Mouse (Mus musculus) right cerebral cortex, postnatal 4 days (tissue): Measurements from ENCODE around the gene Gpn3.

Source experiments
- DNase-seq: peaks from one replicate; pipeline ENCODE4 v3.0.0-alpha.2; 2022

Gpn3 gene

DNA sequence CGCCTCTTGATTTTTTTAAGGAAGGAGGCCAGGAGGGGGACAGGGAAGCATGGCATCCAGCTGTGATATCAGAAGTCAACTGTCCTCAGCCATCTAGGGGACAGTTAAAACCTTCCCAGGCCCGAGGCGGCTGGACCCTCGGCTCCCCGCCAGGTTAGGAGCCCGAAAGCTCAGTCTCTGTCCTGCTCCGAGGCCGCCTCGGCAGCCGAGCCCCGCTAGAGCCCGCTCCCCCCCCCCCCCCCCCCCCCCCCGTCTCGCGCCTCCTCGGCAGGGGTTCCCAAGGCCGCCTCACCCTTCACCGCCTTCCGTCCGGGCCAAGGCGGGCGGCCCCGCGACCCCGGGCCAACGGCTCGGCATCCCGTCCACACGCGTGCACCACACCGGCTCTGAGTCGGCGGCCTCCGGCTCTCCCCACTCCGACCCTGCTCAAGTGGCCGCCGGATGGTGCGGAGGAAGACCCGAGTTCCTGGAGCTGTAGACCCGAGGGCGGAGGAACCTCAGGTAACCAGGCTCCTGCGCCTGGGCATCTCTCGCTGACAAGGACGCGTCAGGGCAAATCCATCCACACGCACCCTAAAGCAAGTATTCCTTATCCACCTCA lies at the start of gene Gpn3:
Gene Gpn3, plus strand, starts transcription at position 286 of the 601 bp plus-strand sequence.
- peak; percentile 38 for DNase-seq

DNA sequence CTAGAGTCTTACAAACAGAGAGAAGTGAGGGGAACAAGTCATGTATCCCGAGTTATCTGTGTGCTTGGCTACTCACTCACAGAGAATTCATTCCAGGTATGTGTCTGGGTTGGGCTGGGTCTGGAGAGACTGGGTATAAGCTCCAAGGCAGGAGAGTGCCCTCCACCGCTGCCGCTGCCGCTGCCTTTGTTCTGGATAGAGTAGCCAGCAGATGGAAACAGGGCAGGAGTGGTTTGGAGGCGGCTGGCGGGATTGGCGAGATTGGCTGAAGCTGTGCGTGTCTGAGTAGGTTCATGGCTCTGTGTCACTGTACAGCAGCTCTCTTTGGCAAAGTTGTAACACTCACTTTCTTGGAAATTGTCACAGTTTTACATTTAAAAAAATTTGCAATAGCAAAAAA lies 48.2 kb upstream of the Gpn3 start:
- DNase-seq = no peak

DNA sequence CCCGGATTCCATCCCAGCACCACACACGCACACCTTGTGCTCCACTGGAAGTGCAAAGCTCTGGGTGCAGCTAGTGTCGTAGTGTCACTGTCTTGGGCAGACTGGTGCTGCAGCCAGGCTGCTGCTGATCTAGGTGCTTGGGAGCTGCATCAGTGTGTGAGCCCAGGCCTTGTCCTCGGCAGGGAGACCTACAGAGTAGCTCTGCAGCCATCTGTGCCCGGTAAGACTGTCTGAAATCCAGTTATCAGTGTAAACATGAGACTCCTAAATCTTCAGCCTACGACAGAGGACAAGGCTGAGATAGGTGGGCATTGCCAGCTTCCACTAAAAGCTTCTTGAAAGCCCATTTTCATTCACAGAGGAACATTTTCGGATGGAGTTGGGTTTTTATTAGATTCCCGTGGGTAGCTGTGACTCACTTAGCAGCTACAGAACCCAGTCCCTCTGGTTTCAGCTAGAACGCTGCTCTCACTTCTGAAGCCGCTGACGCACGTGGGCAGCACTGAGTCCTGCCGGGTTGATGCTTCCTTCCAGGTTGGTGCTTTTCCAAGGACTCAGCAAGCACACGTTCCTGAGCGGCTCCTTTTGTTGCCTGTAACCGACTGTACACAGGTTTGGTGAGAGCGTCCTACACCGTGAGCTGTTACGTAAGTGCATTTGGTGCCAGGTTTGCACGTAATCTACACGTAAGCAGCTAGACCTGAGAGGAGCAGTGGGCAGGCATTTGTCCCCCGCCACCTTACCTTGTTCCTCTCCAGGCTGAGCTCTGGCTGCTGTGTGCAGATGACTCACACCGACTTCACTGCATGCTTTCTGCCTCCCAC lies 46.9 kb upstream of the Gpn3 start:
- no peak for DNase-seq

DNA sequence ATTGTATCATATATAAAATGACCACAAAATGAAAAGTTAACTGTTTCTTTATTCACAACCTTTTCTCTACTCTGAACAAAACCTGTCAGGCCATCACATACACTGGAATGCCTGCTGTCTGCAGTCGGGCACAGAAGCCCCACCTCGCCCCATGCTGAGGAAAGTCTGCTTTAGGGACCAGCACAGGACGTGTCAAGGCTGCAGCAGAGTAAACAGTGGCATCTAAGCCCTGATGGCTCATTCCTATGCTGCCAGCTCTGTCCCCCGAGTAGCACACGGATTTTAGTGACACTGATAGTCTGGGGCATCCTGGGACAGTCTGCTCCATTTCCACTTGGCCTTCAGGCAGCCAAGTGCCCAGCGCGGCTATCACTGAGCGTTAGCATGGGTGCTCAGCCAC lies 46.2 kb upstream of the Gpn3 start:
- no peak for DNase-seq

DNA sequence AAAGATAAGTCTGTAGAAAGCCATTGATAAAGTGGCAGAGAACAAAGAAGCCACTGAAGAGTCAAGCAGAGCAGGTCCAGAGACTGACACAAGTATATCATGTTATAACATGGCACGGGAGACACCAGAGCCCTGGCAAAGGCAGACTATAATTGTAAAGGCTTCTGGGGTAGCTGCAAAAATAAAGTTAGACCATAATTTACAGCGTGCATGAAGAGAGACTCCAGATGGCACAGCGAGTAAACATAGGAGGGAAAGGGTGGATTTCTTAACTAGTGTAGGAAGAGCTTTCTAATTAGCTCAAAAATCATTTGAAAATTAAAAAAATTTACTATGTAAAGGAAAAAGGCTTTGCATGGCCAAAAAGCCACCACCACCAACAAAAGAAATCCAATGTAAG lies 44.4 kb upstream of the Gpn3 start:
- DNase-seq = no peak

DNA sequence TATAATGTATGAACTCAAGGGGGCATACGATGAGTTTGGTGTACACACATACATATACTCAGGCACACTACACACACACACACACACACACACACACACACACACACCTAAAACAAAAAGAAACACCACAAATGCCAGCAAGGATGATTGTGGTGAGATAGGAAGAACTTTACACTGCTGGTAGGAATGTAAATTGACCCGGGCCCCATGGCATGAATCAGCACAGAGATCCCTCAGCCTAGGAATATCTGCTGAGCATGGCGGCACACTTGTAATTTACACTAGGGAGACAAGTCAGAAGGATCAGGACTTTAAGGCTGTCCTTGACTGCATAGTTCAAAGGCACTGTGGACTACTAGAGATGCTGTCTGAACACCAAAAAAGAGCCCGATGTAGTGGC lies 41.4 kb upstream of the Gpn3 start:
- no peak for DNase-seq

DNA sequence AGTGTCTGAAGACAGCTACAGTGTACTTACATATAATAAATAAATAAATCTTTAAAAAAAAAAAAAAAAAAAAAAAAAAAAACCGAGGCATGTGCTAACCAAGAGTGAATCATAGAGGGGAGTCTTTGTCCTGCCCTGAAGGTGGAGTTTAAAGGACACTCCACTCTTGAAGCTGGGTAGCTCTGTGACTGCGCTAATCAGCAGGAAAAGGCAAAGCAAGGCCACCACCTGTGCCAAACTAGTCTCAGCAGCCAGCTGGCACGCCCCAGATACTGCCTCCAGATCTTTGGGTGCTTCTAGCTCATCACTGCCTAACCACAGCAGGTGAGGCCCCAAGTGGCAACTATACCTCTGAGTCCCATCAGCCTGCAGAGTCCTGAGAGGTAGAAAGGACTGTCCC lies 37.0 kb upstream of the Gpn3 start:
- DNase-seq = no peak

DNA sequence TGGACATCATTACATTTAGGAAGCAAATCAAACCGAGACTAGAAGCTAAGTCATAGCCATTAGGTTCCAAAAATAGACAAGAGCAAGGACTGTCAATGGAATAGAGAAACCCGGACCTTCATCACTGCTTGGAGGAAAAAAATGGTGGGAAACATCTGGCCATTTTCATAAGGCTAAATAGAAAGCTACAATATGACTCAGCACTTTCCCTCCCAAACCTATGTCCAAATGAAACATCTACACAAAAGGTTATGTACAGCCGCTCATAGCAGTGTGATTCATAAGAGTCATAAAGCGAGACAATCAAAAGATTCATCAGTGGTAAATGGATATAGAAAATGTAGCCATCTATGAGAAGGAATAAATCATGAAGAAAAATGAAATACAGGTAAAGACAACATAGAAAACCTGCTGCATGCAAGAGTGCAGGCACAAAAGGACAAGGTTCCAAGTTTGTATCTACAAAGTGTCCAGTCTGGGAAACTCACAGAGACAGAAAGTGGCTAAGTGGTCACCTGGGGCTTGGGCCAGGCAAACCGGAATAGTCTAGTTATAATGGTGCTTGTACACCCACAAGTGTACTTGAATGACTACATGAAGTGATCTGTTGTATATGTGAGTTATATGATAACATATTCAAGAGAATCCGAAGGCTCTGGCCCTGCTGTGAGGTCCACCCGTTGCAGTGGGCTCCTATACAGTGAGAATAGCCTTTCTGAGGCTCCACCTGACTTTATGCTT lies 35.0 kb upstream of the Gpn3 start:
- DNase-seq = no peak

DNA sequence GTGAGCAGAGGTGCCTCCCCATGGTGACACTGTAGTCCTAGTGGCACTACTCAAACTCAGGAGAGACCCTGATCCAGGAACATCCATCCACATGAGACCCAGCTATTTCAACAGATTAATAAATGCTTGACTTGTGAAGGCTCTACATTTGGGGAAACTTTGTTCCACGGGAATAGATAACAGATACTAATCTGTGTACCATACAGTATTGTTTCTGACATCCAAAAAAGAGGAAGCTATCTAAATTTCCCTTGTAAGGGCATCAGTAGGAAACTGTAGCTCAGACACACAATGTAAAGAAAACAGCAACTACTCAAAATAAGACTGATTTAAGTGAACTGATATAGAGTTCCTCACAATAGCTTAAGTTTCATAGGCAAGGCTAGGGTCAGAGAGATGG lies 28.8 kb upstream of the Gpn3 start:
- no peak for DNase-seq

DNA sequence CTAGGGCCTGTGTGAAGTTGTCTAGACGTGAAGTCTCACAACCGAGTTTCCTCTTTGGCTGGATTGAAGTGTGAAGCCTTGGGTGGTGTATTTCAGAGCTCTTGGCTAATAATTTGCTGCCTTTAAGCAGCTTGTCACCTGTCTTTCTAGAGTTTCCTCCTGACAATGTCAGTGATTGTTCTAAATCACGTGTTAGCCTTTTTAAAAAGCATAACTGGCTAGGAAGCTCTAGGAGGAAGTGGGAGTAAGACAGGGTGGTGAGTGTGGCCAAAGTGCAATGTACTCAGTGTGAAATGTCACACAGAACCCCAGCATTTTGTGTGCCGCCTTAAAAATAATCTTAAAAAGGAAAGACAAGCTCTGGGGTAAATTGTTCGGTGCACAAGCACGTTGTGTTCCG lies 27.9 kb upstream of the Gpn3 start:
- no peak for DNase-seq

DNA sequence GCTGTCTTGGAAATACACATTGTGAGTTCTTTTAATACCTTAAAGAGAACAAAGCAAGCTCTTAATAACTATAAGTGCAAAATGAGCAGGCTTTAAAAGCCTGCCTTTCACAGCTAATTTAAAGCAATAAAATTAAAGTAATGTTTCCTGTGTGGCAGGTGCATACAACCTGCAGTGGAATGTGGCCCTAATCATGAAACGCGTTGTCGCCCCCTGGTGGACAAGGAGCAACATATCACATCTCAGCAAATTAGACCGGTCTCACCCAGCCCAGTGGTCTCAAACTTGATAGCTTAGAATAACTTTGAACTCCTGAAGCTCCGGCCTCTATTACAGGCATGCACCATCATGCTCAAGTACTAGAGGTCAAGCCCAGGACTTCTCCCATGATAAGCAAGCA lies 27.4 kb upstream of the Gpn3 start:
- DNase-seq = peak; percentile 85

DNA sequence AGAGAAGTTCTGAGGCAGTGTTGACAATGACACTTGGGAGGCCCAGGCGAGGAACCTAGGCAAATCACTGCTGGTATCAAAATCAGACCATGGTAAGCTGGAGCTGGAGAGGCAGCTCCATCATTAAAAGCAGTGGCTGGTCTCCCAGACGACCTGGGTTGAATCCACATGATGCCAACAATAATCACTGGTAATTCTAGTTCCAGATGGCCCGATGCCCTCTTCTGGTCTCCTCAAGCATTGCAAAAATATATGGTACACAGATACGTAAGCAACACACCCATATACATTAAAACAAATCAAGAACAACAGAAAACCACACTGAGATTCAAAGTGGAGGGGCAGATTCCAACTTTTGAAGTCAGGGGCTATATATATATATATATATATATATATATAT lies 25.9 kb upstream of the Gpn3 start:
- no peak for DNase-seq

DNA sequence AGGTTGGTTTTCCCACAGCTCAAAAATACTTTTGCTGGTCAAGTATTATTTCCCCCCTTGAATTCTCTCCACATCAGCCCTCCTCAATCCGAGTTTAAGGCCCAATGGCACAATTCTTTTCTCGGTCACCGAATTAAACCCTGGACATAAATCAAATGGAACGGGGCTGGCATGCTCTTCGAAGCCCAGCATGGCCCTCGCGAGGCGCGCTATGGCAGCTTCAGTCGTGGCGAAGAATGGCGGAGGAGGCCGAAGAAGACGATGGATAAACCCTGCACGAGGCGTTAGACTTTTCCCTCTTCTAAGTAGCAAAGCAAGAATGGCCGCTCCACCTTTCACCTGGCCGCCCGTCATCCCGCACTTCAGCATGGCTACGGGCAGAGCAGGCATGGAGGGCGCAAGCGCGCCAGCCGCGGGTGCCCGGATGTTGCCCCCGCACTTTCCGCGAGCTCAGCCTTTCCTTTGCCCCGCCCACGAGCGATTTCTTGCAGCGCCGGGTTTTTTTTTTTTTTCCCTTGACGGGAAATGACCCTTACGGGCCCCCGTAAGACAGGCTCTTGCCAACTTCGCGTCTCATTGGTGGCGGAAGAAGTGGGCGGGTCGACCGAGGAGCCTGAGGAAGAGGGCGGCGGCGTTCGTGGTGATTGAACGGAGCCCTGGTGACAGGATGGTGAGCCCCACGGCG lies 17.7 kb upstream of the Gpn3 start, which contains the start of the genes Rad9b and Vps29:
Gene Rad9b, minus strand, starts transcription at position 427 of the 685 bp plus-strand sequence.
Gene Vps29, plus strand, starts transcription at position 563 of the 685 bp plus-strand sequence.
- peak; percentile 98 for DNase-seq

DNA sequence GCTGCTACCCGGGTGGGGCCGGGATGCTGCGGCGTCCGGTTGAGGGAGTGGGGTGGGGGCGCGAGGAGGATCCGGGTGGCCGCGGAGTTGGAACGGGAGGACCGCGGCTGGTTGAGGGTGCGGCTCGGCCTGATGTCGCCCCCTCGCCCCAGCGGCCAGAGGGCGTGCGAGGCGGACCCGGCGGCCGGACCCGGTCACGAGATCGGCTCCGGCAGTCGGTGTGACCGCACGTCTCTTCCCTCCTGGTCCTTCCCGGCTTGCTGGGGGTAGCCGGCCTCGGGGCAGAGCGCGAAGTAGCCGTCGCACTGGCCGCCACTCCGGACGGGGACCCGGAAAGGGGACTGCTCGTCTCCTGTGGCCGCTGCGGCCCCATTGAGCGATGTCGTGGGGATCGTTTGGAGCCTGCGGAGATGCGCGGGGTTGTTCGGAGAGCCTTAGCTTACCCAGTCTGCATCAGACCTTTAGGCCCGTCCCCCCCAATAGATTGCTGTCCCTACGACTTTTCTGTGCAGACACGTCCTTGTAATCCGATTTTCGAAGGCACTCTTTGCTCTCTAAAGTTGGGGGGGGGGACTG lies 17.1 kb upstream of the Gpn3 start:
- DNase-seq = no peak

DNA sequence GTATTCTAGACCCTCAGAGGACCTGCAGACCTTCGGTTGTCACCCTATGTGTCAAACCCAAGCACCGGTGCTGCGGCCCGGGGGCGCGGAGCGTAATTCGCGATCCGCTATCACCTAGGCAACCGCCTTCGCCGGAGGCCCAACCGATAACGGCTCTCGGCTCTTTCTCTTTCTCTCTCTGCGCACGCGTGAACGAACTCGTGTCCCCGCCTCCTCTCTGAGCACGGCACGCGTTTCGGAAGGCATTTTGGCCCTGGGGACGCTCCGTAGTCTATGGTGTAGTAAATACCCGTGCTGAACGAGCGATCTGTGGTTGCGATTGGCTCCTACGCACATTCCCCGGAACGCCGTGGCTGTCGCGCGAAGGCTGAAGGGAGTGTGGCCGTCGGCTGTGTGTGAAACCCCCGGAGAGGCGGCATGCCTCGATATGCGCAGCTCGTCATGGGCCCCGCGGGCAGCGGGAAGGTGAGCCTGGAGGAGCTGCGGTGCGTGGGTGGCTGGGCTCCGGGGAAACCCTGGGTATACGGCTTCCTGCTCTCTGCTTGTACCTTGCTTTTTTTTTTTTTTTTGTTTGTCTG lies 605 bp downstream of the Gpn3 start, which contains the start of gene Fam216a:
Gene Fam216a, minus strand, starts transcription at position 173 of the 578 bp plus-strand sequence.
- peak; percentile 98 for DNase-seq

DNA sequence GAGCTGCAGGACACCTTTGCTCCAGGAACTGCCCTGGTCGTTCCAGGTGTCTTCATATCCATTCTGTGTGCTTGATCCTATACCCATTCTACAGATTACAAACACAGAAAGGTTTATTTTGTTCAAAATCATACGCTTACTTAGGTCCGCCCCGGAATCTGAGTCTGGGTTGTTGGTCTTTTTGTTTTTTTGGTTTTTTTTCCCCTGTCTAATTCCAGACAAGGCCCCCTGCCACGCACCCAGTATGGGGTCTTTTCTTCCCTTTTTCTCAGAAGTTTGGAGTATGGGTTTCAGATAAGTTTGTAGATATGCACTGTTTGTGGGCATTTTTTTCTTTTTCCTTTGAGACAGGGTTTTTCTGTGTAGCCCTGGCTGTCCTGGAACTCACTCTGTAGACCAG lies 1.2 kb downstream of the Gpn3 start:
- no peak for DNase-seq

DNA sequence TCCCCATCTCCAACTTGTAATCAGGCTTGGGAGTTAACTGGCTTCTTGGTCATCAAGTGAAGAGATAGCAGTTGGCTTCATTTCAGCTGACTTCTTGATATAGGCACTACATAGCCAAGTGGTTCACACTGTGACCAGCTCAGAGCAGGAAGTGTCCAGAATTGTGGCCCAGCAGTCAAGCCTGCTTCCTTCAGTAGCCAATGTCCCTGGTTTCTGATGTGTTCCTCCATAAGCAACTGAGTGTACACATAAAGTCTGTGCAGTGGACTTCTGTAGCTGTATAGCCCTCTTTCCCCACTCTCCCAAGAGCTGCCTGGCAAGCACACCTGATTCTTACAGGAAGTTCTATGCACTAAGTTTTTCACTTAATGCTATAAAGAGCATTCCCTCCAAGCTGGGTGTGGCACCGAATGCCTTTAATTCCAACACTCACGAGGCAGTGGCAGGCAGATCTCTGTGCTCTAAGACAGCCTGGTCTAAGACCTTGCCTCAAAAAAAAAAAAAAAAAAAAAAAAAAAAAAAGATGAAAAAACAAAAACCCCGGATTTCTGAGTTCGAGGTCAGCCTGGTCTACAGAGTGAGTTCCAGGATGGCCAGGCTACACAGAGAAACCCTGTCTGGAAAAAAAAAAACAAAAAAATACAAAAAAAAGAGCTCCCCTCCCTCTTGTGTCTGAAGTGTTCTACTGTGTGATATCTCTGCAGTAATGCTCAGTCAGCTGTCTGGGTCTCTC lies 5.6 kb downstream of the Gpn3 start:
- no peak for DNase-seq

DNA sequence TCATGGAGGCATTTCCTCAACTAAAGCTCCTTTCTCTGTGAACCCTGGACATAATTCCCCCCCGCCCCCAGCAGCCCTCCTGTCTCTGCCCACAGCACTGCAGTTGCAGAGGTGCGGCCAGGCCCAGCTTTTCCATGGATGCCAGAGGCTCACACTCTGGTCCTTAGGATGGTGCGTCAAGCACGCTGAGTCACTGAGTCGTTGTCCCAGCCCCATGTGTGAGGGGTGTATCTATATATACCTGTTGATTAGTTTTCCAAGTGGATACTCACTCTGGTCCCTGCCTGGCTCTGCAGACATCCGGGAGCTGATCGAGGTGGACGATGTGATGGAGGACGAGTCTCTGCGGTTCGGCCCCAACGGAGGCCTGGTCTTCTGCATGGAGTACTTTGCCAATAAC lies 6.5 kb downstream of the Gpn3 start:
- DNase-seq = no peak

DNA sequence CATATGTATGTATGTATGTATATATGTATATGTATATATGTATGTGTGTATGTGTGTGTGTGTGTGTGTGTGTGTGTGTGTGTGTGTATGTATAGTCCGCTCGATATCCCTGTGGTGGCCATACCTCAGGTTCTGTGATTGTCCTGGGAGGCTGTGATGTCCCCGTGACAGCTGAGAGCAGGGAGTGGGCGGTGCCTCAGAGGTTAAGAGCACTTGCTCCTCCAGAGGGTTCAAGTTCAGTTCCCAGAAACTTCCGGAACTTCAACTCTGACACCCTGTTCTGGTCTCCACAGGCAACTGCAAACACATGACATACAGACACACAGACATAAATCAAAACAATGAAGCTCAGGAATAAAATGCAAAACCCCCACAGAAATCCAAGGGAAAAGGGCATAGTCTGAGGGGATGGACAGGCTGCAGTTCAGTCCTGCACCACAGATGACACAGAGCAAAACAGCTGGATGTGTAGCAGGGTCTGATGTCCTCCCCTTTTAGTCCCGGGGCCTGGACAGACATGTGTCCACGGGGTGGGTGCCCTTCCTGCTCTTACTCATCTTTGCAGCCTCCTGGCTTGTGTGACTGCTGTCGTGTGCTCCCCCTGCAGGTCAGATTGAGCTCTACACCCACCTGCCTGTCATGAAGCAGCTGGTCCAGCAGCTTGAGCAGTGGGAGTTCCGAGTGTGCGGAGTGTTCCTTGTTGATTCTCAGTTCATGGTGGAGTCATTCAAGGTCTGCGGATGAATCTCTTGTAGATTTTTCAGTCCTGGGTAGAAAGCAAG lies 7.9 kb downstream of the Gpn3 start:
- DNase-seq = peak; percentile 68

DNA sequence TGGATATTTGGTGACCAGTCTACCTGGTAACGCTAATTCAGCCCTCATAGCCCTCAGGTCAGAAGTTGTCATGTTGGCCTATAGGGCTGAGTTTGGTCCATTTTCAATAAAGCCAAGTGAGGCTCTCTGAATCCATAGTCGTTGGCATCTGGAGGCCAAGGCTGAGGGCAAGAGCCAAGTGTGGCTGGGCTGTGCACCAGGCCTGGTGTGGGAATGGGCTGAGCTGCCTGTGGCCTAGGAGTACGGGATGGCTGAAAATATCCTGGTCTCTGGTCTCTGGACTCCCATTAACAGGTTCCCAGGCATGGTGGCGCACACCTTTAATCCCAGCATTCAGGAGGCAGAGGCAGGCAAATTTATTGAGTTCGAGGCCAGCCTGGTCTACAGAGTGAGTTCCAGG lies 18.3 kb downstream of the Gpn3 start:
- DNase-seq = no peak

DNA sequence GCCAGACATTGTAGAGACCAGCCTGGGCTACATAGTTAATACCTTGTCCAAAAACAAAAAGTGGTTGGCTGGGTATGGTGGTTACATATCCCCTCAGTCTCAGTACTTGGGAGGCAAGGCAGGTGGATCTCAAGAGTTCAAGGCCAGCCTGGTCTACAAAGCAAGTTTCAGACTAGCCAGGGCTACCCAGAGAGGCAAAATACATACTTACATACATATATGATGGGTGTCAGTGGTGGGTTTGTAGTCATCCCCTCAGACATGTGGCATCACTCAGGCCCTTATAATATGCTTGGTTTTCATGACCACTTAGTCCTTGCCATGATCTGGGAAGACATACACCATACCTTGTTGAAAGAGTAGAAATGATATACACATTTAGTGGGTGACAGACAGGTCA lies 19.0 kb downstream of the Gpn3 start:
- no peak for DNase-seq
